Mouse (Mus musculus) heart, adult 2 months (tissue): Measurements from ENCODE around the gene Gm49384. TPM values are rescaled to one million over a fixed set of nuclear protein-coding genes. Genes with fewer than 3 reads are reported as not detected.
A peak's percentile ranks its signal among the peaks of the same experiment; 100 is the strongest.

Experiments used
- DNase-seq, 2 experiments: peaks; one replicate each; pipeline ENCODE4 v3.0.0; 2021
- H3K27ac ChIP-seq: fragments of 200-600 bp; 2 replicates; pipeline ENCODE4 v1.8.1; 2022
- H3K27me3 ChIP-seq: fragments of 200-500 bp; 2 replicates; pipeline ENCODE4 v1.6.1; 2012; ENCODE audit warnings: mild to moderate bottlenecking, low read length, inconsistent platforms, mixed read lengths; ENCODE audit not compliant: control insufficient read depth, insufficient read depth
- H3K36me3 ChIP-seq: fragments of 200-500 bp; 2 replicates; pipeline ENCODE4 v1.6.1; 2012; ENCODE audit warnings: low read length, inconsistent platforms; ENCODE audit not compliant: control insufficient read depth, insufficient read depth
- H3K4me1 ChIP-seq: fragments of 200-500 bp; 2 replicates; pipeline ENCODE4 v1.6.1; 2011; ENCODE audit warnings: low read length; ENCODE audit not compliant: control insufficient read depth, insufficient read depth
- H3K4me3 ChIP-seq: fragments of 200-600 bp; 2 replicates; pipeline ENCODE4 v1.8.1; 2022
- H3K79me2 ChIP-seq: fragments of 200-500 bp; replicated peaks from 2 replicates; pipeline ENCODE4 v1.6.1; 2012; ENCODE audit warnings: mild to moderate bottlenecking, inconsistent platforms, low read length, moderate library complexity, mixed read lengths; ENCODE audit not compliant: control insufficient read depth, insufficient read depth
- H3K9ac ChIP-seq: fragments of 200-500 bp; 2 replicates; pipeline ENCODE4 v1.6.1; 2012; ENCODE audit warnings: low read depth, mild to moderate bottlenecking, control low read depth, inconsistent platforms, low read length, mixed read lengths
- CTCF ChIP-seq: fragments of 200-600 bp; IDR thresholded peaks from 2 replicates; pipeline ENCODE4 v1.8.1; 2022; ENCODE audit warnings: antibody characterized with exemption, mild to moderate bottlenecking, moderate library complexity
- EP300 ChIP-seq: fragments of 200-500 bp; IDR thresholded peaks from 2 replicates; pipeline ENCODE4 v1.6.1; 2011; ENCODE audit warnings: low read depth, low read length, control low read depth; ENCODE audit not compliant: insufficient read depth
- POLR2A ChIP-seq: fragments of 200-500 bp; IDR thresholded peaks from 2 replicates; pipeline ENCODE4 v1.6.1; 2011; ENCODE audit warnings: mild to moderate bottlenecking, low read depth, low read length, control low read depth; ENCODE audit not compliant: insufficient read depth
- WGBS: fragments of 180-500 bp; shearing (Covaris S2); methylation state at CpG from one replicate; pipeline ENCODE4 v1.1.7; 2018; 5-methylcytosine and 5-hydroxymethylcytosine counted together
- intact Hi-C: fragments of 180-260 bp; cut with DNase I; formaldehyde crosslinking; loops from one replicate; pipeline ENCODE4 v1.15.1; 2025
- polyA plus RNA-seq: library from polyadenylated mRNA; depleted of rRNA; stranded (reverse); fragments of >200 nt; gene quantifications from 2 replicates; pipeline ENCODE4 v1.2.3, GENCODE M21; 2012
- total RNA-seq, 2 experiments: library from RNA; stranded (reverse); gene quantifications; 2 replicates each; pipeline ENCODE4 v1.2.3; 2021

Gene Gm49384
- total and polyA plus RNA-seq, 3 experiments: 1.7 to 1.8 TPM; not detected in 1

DNA sequence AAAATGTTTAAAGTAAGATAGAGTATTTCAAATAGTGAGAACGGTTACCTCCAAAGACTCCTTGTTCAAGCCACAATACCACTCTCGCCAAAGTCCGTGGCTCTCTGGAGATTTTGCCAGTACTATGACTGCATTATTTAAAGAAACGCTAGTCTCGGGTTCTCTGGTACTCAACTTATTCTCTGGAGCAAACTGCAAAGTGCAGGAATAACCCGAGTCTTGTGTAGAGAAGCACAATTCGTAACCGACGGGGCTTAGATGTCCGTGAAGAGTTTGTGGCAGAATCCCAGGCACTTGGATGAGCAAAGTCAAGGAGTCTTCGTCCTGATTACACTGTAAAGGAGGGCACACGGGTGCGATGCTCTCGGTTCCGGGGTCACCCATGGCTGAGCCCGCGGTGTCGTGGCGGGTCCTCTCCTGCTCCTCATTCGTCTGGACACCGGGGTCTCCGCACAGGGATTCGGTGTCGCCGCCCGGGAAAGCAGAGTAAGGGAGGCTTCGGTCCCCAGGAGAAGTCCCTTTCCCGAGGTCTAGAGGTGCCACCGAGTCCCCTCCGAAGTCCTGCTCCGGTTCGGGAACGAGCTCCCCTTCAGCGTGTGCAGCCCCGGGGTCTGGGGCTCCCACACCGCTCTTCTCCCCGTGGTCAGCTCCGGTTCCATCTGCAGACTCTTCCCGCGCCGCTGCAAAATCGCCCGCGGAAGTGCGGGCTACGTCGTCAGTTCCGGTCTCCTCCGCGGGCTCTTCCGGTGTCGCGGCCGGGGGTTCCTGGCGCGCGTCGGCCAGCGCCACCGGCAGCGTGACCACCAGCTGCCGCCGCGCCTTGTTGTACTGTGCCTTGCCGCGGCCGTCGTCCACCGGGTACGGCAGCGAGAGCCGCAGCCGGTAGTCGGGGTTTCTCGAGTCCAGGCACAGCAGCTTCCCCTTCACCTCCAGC is 7.4 kb downstream of the Gm49384 start, which contains the start of gene Gm49383:
TSS of gene Gm49383 (minus strand) at position 661 of the 934 bp plus-strand sequence.
- Histone ChIP-seq H3K4me3 (peak within 1 kb of the TSS; percentile 98), H3K79me2 (no peaks in the 10 kb centered on the region), H3K36me3 (0 out of 2 replicates have a peak, but pooled peaks cover 3% of the 10 kb centered on the region), H3K27me3 (no peaks in the 10 kb centered on the region), H3K9ac (peak within 1 kb of the TSS; percentile 94), H3K27ac (peak within 1 kb of the TSS; percentile 85), H3K4me1 (peaks cover 4% of the 10 kb centered on the region)
- TF ChIP-seq EP300 (no peak), POLR2A (peak; percentile 64; the same call in 1 of the 2 replicates)
- peak; percentile 82 to 83 for DNase-seq
- intact Hi-C loops: loop anchor here (5.0 kb wide), 2 partner anchors 46 to 101 kb away; partner anchors contain the start of genes Klhdc1 and Klhdc2
- under 1% methylated on average over 75 of the region's 75 CpGs for WGBS

DNA sequence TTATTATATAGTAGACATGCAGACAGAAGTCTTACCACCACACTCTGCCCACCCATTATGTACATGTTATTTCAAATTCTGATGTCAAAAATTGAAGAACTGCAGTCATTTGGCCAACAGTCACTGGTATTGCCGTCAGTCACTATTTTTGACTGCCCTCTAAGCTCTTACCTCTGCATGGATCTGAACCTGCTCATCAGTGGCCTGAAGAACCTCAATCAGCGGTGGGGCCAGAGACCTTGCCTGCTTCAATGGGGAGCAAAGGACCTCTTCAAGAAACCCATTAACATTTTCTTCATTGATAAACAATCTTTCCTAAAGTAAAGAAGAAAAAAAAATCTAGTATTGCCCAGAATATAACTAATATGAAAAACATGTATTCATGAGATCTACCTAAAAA is 11.4 kb downstream of the Gm49384 start:
- H3K9ac ChIP-seq: no peak overlapping the region
- DNase-seq: no peak
- intact Hi-C loops: no loop called here
- H3K27me3 ChIP-seq: no peaks in the 10 kb centered on the region
- TF ChIP-seq EP300 (no peak), POLR2A (no peak), CTCF (no peak)
- no peaks in the 10 kb centered on the region for H3K4me1 ChIP-seq
- 89% methylated on average over 2 of the region's 2 CpGs for WGBS
- H3K79me2 ChIP-seq: no peaks in the 10 kb centered on the region
- H3K27ac ChIP-seq: no peak overlapping the region
- H3K4me3 ChIP-seq: no peak overlapping the region
- H3K36me3 ChIP-seq: no peaks in the 10 kb centered on the region

DNA sequence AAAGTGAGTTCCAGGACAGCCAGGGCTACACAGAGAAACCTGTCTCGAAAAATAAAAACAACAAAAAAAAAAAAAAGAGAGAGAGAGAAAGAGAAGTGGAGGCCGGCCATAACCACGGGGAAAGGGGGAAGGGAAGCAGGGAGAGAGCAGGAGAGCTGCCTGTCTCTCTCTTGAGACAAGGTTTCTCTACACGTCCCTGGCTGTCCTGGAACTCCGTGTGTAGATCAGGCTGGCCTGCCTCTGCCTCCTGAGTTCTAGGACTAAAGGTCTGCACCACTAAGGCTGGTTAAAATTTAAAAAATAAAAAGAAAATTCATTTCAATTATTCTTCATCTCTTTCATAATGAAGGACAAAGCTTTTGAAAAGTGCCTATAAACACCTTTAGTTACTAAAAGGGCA is 12.7 kb downstream of the Gm49384 start:
- WGBS: 90% methylated on average over 5 of the region's 5 CpGs
- H3K9ac ChIP-seq: no peak overlapping the region

DNA sequence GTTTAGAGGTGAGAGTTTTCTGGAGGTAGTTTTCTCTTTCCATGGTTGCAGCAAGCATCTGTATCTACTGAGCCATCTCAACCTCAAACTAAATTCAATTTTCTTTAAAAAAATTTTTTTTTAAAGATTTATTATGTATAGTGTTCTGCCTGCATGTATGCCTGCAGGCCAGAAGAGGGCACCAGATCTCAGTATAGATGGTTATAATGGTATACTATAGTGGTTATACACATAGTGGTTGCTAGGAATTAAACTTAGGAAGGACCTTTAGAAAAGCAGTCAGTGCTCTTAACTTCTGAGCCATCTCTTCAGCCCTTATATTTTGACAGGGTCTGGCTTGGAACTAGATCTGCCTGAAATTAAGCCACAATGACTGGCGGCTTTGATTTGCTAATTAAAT is 13.5 kb downstream of the Gm49384 start:
- H3K36me3 ChIP-seq: peaks cover 10% of the 10 kb centered on the region
- H3K27ac ChIP-seq: no peak overlapping the region
- no peaks in the 10 kb centered on the region for H3K27me3 ChIP-seq
- intact Hi-C loops: no loop called here
- H3K9ac ChIP-seq: no peak overlapping the region
- TF ChIP-seq EP300 (no peak), CTCF (peak; percentile 71)
- no peaks in the 10 kb centered on the region for H3K79me2 ChIP-seq
- no peak for DNase-seq
- H3K4me1 ChIP-seq: peaks cover 3% of the 10 kb centered on the region
- WGBS: 100% methylated on average over 1 of the region's 1 CpGs
- no peak overlapping the region for H3K4me3 ChIP-seq

More for the DNA sequence above, 12.7 kb downstream of the Gm49384 start:
- no peak overlapping the region for H3K27ac ChIP-seq
- H3K36me3 ChIP-seq: peaks cover 7% of the 10 kb centered on the region
- H3K27me3 ChIP-seq: no peaks in the 10 kb centered on the region
- intact Hi-C loops: no loop called here
- H3K4me3 ChIP-seq: no peak overlapping the region
- no peak for DNase-seq
- peaks cover 3% of the 10 kb centered on the region for H3K4me1 ChIP-seq
- H3K79me2 ChIP-seq: no peaks in the 10 kb centered on the region
- TF ChIP-seq POLR2A (no peak), EP300 (no peak), CTCF (no peak)

DNA sequence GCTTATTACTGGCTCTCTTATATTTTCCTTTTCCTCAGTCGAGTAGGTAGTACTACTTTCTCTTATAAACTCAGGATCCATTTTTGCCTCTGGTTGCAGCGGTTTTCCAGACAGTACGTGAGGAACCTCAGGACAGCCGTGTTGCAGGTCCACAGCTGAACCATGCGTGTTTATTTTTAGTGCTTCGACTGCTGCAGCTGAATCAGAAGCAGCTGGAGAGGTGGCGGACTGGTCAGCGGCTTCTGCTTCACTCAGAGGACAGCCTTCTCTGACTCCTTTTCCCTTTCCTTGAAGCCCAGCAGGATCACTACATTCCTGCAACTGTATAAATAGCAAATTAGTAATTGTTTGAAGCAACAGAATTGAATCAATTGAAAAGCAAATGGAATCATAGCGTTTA is 14.0 kb downstream of the Gm49384 start:
- no peak overlapping the region for H3K27ac ChIP-seq
- 68% methylated on average over 9 of the region's 9 CpGs for WGBS

More for the DNA sequence above, 14.0 kb downstream of the Gm49384 start:
- H3K4me1 ChIP-seq: peaks cover 6% of the 10 kb centered on the region
- H3K36me3 ChIP-seq: peaks cover 13% of the 10 kb centered on the region
- no peak overlapping the region for H3K9ac ChIP-seq
- no peak for DNase-seq
- H3K79me2 ChIP-seq: no peaks in the 10 kb centered on the region
- intact Hi-C loops: no loop called here
- H3K4me3 ChIP-seq: no peak overlapping the region
- H3K27me3 ChIP-seq: no peaks in the 10 kb centered on the region
- TF ChIP-seq CTCF: no peak
- TF ChIP-seq POLR2A: no peak
- TF ChIP-seq EP300: no peak
